Mouse (Mus musculus) kidney, adult 9 months (tissue): ENCODE measurements around the gene Tsx.
"Not testable (repeated sequence)": the region's sequence is repeated elsewhere in the genome, so short reads cannot be mapped to it uniquely, and the experiment has no call there.

Experiments used
- DNase-seq: peaks from one replicate; pipeline ENCODE4 v3.0.0; 2022

The Tsx gene

GRCm38 (mm10) chrX:103414167-103414566 lies at the start of gene Tsx:
TSS of gene Tsx (plus strand) at chrX:103414467.
- no peak for DNase-seq

DNA sequence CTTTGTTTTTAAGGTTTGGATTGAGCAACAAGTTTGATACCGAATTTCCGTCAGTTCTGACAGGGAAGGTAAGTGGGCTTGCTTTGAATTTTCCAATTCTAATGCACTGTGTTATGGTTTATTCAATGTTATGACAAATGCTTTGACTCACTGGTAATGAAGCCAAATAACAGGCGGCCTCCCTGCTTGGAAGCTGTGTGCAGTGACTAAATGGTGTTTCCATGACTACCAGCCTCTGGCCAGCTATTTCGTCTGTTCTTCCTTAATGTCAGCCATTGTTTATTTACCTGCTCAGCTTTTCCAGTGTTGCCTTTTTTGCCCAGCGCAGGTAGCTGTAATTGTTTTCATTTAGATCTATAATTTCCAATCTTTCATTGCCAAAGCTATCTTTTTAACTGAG lies 48.1 kb upstream of the Tsx start:
- no peak for DNase-seq

DNA sequence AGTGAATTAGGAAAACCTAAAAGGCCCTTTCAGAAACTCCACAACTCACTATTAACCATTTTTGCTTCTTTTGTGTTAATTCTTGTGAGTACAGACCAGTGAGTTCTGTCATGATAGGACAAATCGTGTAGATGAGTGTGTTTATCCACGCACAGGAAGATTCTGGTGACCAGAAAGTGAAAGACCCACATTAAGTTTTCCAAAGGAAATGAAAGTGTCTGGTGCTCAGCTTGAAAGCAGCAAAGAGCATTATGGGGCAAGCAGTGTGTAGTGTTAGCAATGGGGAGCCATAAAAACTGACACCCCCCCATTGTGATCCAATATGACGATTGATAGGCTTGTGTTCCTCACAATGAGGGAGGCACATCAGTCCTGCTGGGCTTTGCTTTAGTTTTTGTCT lies 45.6 kb upstream of the Tsx start:
- DNase-seq, result no peak

- DNase-seq, result peak; percentile 37
Measured at GRCm38 (mm10) chrX:103371221-103371620, 43.0 kb upstream of the Tsx start.

GRCm38 (mm10) chrX:103371627-103372026 lies 42.6 kb upstream of the Tsx start:
- peak; percentile 30 for DNase-seq

DNA sequence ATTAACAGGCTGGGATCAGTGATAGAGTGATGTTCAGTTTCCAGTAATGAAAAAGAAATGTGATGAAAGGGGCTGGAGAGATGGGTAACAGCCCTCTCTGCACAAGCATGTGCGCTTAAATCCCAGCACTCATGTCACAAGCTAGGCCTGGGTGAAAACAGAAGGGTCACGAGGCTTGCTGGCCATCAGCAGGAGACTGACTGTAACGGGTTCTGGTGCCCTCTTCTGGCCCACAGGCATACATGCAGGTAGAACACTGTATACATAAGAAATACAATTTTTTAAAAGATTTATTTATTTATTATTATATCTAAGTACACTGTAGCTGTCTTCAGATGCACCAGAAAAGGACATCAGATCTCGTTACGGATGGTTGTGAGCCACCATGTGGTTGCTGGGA lies 40.0 kb upstream of the Tsx start:
- DNase-seq, result peak; percentile 7

DNA sequence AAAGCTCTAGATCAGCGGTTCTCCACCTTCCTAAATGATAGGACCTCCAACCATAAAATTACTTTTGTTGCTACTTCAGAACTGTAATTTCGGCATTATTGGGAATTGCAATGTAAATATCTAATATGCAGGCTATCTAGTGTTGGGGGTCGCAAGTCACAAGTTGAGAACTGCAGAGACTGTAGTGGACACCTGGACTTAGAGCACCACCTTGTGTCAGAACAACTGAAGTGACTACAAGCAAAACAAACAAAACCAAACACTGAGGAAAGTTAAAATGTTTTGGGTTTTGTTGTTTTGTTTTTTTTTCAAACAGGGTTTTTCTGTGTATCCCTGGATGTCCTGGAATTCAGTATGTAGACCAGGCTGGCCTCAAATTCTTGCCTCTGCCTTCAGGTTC lies 29.7 kb upstream of the Tsx start:
- DNase-seq, result no peak

DNA sequence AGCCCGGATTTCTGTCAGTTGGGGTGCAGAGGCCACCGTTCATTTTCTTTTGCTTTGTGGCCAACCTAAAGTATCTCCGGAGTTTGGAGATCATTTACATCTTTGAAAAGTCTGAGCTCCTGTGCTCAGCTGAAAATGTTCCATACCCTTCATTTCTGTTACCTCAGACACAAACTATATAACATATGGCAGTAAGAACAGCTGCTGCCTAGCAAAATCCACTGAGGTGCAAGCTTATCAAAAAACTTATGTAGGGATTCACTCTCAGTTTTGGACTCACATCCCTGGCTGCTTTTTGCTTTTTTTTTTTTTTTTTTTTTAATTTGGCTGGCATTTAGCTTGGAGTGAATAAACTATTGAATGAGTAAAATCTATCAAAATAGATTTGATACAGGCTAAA lies 26.1 kb upstream of the Tsx start:
- no peak for DNase-seq

DNA sequence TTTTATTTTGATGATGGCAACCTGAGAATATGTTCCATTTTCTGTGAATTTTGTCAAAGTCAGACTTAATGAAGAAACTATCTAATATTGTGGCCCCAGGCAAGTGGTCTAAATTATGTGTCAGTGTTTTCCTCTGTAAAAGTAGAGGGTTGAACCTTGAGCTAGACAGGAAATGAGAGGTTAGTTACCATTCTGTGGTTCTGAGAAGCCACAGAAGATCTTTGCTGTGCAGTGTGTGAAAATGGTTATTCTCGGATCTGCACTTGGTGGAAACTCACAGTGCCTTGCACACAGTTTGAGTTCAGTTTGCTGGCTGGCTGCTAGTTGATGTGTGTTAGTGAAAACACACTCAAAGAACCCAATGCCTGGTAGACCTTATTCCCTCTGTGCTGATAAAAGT lies 20.4 kb upstream of the Tsx start:
- no peak for DNase-seq

DNA sequence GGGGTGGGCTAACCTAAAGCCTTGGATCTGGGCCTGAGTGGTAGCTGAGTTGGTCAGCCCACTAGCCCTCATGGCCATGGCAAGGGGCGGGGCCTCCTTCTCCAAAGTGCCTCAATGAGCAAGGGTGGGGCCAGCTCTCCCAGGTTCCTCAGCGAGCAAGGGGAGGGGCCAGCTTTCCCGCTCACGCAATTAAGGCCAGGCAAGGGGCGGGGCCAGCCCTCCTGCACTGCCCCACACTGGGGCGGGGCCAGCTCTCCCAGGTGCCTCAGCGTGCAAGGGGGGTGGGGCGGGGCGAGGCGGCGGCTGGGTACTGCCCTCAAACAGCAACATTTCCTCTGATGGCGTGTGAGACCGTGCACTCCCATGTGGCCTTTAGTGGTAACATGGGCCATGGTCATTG lies 9.2 kb upstream of the Tsx start:
- no peak for DNase-seq

DNA sequence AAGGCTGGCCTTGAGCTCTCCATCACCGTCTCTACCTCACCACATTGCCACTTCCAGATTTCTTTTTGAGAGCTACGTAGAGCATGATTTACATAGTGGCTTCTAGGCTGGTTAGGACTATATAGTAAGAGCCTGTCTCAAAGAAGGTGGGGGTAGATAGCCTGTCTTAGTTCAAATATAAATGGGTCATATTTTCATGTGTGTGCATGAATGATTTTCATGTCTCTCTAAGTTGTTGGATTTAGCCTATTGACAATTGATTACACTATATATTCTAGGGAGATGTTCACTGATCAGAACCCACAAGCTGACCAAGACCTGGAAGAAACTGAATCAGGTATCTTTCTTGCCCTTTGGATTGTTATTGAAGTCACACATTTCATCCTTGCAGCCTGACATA lies 7.4 kb downstream of the Tsx start, which contains the start of gene Gm26992:
TSS of gene Gm26992 (plus strand) at position 301 of the 400 bp plus-strand sequence.
- no peak for DNase-seq

DNA sequence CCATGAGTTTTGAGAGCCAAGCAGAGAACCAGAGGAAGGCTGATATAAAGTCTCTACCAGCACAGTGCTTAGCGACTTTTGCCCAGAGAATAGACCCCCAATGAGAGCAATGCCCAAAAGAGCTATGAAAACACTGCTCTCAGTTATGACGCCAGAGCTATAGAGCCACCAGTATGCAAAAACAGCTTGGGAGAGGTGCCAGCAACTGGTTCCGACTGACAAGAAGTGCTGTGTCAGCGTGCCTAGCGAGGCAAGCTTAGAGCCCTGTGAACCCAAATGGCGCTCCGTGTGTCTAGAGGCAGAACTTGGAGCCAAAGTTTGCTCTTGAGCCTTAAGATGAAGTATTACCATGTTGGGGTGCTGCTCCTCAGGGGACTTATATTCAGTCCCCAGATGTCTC lies 13.4 kb downstream of the Tsx start:
- DNase-seq, result peak; percentile 2

DNA sequence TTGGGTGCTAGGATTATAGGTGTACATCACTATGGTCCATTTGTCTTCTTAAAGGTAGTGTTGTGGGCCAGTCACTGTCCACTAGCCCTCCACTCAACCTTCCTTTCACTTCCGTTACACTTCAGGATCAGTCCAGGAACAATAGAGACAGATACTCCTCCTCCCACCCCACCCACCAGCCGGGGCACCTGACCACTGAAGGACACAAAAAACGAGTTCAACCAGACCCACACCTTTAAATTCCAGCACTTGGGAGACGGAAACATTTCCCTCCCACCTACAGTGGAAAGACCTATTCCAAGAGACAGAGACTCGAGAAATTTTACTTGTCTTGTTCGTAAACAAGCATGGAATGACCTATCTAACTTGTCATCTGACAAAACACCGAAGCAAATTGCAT lies 18.0 kb downstream of the Tsx start:
- no peak for DNase-seq

DNA sequence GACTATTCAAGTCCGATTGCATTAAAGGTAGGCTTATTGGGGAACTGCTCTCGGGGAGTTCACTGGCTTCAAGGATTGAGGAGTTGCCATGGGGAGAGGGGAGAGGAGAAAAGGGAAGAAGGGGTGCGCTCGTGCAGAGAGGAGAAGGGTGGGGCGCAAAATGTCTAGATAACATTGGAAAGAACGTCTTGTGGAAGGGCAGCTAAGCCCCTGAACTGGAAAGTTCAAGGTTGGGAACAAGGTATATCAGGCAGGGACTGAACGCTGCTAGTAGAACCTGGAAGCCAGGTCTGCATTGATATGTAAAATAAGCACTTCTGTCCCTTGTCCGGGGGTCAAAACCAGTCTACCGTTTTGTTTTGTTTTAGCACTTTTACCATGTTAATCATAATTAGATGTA lies 23.8 kb downstream of the Tsx start:
- no peak for DNase-seq

DNA sequence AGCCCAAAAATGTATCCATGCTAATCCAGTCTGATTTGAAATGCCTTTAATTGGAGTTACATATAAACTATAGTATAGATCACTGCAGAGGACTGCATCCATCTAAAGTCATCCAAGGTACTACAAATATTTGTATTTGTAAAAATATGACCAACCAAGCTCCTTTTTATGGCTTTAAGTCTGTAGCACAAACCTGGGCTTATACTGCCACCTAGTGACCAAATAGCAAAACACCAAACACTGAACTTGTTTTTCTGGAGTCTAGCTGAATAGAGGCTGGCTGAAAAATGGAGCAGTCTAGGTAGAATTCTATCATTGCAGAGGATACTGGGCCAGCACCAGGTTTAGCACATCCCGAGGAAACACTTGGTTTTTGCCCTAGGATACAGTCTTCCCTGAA lies 26.5 kb downstream of the Tsx start:
- DNase-seq, result peak; percentile 34

DNA sequence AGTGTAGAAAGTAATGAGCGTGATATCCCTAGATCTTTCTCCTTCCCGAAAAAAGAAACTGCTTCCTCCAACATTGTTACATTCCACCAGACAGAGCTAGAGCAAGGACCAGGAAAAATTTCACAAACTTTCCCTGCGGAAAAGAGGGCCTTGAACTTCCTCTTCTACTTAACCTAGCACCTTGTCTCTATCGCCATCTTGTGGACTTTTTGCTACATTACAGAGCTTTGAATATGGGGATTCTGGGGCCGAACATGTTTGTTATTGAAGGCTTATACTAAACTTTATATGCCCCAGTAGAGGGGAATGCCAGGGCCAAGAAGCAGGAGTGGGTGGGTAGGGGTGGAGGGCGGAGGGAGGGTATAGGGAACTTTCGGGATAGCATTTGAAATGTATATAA lies 29.5 kb downstream of the Tsx start:
- DNase-seq, result peak; percentile 40

DNA sequence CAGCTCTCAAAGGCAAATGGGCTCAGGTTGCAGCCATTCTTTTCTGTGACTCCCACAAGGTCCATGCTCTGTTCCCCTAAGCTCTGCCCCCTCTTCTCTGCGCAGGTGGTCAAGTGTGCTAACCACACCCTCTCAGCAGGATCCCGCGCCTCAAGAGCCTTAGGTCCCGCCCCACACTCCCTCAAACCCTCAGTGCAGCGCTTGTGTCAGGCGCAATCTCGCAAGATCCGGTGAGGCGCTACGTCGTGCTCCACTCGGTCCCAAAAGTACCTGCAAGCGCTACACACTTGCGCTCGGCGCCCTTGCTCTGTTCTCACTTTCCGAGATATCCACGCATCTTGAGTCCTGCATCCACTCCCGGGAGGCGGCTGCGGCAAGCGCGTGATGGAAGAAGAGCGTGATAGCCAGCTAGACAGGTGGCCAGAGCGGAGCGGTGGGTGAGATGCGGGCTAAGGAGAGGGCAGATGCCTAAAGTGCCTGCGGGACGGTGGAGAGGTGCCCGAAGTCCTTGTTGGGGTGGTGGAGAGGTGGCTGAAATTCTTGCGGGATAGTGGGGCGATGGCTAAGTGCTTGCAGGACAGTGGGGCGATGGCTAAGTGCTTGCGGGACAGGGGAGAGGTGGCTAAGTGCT lies 33.4 kb downstream of the Tsx start:
- peak; percentile 9 for DNase-seq

DNA sequence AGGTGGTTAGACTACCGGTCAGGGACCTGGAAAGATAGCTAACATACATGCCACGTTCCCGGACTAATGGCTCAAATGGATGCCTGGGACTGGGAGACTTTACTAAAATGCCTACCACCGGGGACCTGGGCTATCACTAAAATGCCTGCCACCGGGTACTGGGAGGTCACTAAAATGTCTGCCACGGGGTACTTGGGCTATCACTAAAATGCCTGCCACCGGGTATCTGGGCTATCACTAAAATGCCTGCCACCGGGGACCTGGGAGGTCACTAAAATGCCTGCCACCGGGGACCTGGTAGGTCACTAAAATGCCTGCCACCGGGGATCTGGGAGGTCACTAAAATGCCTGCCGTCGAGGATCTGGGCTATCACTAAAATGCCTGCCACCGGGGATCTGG lies 34.2 kb downstream of the Tsx start:
- DNase-seq, result not testable (repeated sequence)

DNA sequence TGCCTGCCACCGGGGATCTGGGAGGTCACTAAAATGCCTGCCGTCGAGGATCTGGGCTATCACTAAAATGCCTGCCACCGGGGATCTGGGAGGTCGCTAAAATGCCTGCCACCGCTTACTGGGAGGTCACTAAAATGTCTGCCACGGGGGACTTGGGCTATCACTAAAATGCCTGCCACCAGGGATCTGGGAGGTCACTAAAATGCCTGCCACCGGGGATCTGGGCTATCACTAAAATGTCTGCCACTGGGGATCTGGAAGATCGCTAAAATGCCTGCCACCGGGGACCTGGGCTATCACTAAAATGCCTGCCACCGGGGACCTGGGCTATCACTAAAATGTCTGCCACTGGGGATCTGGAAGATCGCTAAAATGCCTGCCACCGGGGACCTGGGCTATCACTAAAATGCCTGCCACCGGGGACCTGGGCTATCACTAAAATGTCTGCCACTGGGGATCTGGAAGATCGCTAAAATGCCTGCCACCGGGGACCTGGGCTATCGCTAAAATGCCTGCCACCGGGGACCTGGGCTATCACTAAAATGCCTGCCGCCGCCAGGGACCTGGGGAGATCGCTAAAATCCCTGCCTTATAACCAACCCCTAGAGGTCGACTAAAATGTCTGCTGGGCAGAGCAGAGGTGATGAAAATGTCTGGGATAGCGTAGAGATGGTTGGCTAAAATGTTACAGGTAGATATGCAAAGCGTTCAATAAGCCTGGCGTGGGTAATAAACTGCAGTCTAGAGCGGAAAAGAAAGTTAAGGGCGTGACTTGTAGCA lies 34.9 kb downstream of the Tsx start:
- DNase-seq, result not testable (repeated sequence)

DNA sequence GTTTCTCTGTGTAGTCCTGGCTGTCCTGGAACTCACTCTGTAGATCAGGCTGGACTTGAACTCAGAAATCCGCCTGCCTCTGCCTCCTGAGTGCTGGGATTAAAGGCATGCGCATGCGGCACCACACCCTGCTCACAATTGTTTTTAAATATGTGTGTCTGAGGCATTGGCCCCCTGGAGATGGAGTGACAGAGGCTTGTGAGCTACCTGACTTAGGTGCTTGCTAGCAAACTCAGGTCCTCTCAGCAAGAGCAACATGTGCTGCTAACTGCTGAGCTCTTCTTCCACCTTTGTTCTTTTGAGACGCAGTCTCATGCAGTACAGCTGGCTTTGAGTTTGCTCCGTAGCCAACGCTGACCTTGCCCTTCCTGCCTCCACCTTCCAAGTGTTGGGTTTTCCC lies 38.5 kb downstream of the Tsx start:
- DNase-seq, result no peak

GRCm38 (mm10) chrX:103460056-103460455 lies 45.8 kb downstream of the Tsx start:
- DNase-seq, result no peak

DNA sequence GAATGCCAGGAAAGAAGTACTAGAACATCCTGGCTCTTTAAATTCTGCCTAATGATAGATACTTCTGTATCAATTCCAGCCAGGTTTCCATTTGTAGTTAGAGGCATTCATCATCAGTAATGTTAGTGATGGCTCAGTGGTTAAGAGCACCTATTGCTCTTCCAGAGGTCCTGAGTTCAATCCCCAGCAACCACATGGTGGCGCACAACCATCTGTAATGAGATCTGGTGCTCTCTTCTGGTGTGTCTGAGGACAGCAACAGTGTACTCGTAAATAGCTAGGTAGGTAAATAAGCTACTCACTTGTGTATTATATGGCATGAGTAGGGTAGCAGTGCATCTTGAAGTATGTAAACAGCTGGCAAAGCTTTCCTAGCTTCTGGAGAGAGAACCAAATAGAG lies 54.7 kb downstream of the Tsx start:
- DNase-seq, result no peak

GRCm38 (mm10) chrX:103472346-103472745 lies 58.1 kb downstream of the Tsx start:
- DNase-seq, result no peak
